Mouse (Mus musculus): ENCODE data around the gene 2810408A11Rik.
"Not testable (repeated sequence)": the region's sequence is repeated elsewhere in the genome, so short reads cannot be mapped to it uniquely, and the experiment has no call there.

2810408A11Rik gene

DNA sequence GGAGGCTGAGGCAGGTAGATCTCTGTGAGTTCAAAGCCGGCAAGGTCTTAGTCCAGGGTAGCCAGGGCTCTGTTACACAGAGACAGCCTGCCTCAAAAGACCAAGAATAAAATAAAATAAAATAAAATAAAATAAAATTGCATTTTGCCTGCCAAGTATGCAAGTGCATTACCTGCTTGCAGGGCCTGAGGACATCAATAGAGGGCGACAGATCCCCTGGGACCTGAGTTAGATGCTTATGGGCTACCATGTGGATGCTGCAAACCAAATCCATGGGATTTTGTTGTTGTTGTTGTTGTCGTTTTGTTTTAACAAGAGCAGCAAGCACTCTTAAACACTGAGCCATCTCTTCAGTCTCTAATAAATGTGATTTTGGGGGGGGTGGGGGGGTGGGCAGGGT lies 31.5 kb upstream of the 2810408A11Rik start:
- in situ Hi-C loops (cut with MboI; ENCODE audit: low sequenced_read_pairs), result no loop called here

DNA sequence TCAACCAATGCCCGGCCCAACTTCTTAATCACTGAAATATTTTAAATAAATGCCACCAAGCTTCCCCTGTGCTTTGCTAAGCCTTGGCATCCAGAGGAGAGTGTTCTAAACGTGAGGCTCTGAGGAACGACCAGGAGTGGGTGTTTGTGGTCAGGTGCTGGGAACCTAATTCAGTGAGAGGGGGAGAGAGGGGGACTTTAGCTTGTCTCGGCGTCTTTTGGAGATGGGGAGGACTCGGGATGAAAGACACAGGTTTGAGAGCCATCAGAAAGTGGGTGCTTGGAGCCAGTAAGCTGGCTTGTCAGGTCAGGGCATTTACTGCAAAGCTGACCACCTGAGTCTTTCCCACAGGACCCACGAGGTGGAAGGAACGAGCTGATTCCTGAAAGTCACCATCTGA lies 31.0 kb upstream of the 2810408A11Rik start:
- in situ Hi-C loops (cut with MboI; ENCODE audit: low sequenced_read_pairs), result no loop called here

DNA sequence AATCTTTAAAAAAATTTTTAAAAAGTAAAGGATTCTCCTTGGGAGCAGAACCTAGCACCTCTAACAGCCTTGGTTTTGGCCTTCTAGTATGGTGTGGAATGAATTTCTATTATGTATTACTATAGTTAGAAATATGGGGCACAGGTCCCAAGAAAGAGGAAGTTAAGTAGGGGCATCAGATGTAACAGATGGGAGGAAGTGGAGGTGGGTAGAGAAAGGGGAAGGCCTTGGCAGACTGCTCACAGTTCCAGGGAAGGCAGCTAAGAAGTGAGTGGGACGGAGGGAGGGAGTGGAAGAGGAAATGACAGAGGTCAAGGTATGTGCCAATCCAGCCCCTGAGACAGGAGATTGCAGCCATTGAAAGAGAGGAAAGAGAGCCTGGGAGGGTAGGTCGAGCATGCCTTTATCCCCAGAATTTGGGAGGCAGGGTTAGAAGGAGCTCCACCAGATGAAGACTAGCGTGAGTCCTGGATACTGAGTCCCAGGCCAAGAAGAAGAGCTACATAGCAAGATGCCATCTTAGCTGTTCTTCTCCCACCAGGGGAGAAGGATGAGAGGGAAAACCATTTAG lies 30.3 kb upstream of the 2810408A11Rik start:
- in situ Hi-C loops (cut with MboI; ENCODE audit: low sequenced_read_pairs), result no loop called here

GRCm38 (mm10) chr11:69930176-69930575 lies 29.4 kb upstream of the 2810408A11Rik start:
- in situ Hi-C loops (cut with MboI; ENCODE audit: low sequenced_read_pairs), result not testable (repeated sequence)

- in situ Hi-C loops (cut with MboI; ENCODE audit: low sequenced_read_pairs), result no loop called here
Observed at GRCm38 (mm10) chr11:69929712-69930111, 28.9 kb upstream of the 2810408A11Rik start.

DNA sequence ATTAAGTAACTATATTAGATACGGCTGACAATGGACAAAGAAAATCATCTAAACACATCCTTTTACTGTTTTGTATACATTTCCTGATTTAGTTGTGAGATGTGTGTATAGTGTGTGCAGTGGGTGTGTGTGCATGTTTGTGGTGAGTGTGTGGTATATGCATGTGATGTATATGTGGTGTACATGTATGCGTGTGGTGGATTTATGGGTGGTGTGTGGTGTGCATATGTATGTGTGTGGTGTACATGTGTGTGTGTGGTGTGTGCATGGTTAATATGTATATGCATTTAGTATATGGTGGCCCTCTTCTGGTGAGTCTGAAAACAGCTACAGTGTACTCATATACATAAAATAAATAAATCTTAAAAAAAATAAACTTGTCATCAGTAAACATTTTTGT lies 26.7 kb upstream of the 2810408A11Rik start:
- in situ Hi-C loops (cut with MboI; ENCODE audit: low sequenced_read_pairs), result no loop called here

DNA sequence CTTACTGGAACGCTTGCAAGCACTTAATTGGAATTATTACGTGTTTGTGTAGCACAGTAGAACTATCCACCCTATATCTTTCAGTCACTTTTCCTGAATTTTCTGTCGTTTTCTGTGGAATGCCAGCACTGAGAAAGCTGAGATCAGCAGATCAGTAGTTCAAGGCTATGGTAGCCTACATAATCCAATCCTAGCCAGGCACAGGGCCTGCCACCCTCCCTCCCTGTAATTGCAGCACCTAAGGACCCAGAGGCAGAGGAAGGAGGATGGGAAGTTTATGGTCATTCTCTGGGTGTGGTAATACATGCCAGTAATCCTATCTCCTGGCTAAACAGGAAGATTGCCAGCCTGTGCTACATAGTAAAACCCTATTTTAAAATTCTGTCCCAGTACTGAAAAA lies 22.0 kb upstream of the 2810408A11Rik start:
- in situ Hi-C loops (cut with MboI; ENCODE audit: low sequenced_read_pairs), result no loop called here

- in situ Hi-C loops (cut with MboI; ENCODE audit: low sequenced_read_pairs), result no loop called here
Observed at GRCm38 (mm10) chr11:69922012-69922756, 21.4 kb upstream of the 2810408A11Rik start.

DNA sequence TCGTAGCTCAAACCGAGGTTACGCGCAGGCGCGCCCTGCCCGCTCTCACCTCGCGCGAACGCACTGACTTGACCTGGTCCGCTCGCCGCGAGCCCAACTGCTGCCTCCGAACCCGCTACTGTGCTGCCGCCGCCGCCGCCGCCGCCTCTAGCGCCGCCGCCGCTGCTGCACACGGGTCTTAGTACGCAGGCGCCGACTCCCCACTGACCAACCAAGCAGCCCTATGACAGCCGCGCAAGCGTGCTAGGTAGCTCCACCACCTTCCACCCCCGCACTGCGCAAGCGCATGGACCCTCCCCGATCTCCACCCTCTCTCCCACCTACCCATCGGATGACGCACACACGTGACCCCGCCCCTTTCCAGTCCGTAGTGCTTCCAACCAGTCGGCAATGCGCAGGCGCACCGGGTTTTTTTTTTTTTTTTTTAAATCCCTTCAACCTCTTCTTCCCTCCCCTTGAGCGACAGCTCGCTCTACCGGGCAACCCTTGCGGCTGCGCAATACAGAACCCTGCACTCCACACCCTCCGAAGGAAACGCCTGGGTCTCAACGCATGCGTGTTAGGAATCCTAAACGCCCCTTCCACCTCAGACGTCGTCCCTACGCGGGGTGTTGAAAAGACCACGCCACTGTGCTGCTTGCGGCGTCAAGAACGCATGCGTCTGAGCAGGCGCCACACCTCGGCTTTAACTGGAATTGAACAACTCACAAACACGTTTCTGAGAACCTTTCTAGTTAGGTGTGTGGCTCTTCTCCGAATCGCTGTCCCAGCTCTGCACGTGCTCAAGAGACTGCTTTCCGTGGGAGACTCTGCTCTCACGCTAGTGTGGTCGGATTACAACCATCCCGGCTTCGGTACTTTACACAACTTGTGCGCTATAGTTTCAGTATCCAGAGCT lies 20.6 kb upstream of the 2810408A11Rik start, which contains the start of gene Eif5a:
Gene Eif5a, minus strand, starts transcription at position 845 of the 898 bp plus-strand sequence.
- in situ Hi-C loops (cut with MboI; ENCODE audit: low sequenced_read_pairs), result no loop called here

GRCm38 (mm10) chr11:69920266-69921031 lies 19.7 kb upstream of the 2810408A11Rik start:
- in situ Hi-C loops (cut with MboI; ENCODE audit: low sequenced_read_pairs), result no loop called here

GRCm38 (mm10) chr11:69919661-69920265 lies 19.0 kb upstream of the 2810408A11Rik start:
- in situ Hi-C loops (cut with MboI; ENCODE audit: low sequenced_read_pairs), result no loop called here

DNA sequence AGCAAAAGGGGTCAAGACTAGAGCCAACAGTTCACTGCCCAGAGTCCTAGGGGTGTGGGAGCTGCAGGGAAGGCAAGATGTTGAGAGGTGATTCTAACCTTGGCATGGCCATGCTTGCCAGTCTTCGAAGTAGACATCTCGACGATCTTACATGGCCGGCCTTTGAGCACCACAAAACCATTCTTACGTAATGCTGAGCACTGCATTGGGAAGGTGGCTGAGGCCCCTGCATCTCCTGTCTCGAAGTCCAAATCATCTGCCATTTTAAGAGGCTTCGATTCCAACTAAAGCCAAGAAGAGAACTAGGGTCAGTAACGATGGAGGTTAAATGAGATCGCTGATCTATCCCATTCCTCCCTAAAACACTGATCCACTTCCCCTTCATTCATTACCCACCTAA lies 18.3 kb upstream of the 2810408A11Rik start:
- in situ Hi-C loops (cut with MboI; ENCODE audit: low sequenced_read_pairs), result no loop called here

GRCm38 (mm10) chr11:69918118-69918517 lies 17.3 kb upstream of the 2810408A11Rik start:
- in situ Hi-C loops (cut with MboI; ENCODE audit: low sequenced_read_pairs), result no loop called here

DNA sequence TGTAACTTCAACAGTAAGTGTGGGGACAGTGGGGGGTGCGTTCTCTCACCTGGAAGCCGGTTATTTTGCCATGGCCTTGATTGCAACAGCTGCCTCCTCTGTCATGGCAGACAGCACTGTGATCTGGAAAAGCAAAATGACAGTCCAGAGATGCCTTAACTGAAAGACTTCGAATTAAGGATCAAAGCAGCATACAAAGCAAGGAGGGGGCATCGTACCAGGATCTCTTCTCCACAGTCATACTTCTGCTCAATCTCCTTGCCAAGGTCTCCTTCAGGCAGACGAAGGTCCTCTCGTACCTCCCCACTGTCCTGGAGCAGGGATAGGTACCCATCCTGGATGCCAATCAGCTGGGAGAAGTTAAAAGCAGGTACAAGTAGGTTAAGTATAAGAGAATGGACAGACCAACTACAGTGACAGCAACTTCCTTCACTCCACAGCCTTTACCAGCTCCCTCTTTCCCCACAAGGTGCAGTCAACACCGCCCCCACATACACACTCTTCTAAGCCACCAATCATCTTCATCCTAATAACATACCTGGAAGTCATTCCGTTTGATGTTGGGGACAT lies 16.7 kb upstream of the 2810408A11Rik start:
- in situ Hi-C loops (cut with MboI; ENCODE audit: low sequenced_read_pairs), result no loop called here

GRCm38 (mm10) chr11:69916652-69917378 lies 16.0 kb upstream of the 2810408A11Rik start:
- in situ Hi-C loops (cut with MboI; ENCODE audit: low sequenced_read_pairs), result not testable (repeated sequence)

- in situ Hi-C loops (cut with MboI; ENCODE audit: low sequenced_read_pairs), result no loop called here
Observed at GRCm38 (mm10) chr11:69915667-69916627, 15.2 kb upstream of the 2810408A11Rik start.

GRCm38 (mm10) chr11:69914917-69915430 lies 14.2 kb upstream of the 2810408A11Rik start:
- in situ Hi-C loops (cut with MboI; ENCODE audit: low sequenced_read_pairs), result no loop called here

- in situ Hi-C loops (cut with MboI; ENCODE audit: low sequenced_read_pairs), result no loop called here
Observed at GRCm38 (mm10) chr11:69914372-69914764, 13.6 kb upstream of the 2810408A11Rik start.

Data from CH12F3 (cell line).